Mouse (Mus musculus): ENCODE measurements around the gene 1700016C15Rik.

1700016C15Rik gene

GRCm38 (mm10) chr1:177717057-177717835 lies 12.4 kb upstream of the 1700016C15Rik start:
- DNase-seq: no peak

- no peak for DNase-seq
Observed at GRCm38 (mm10) chr1:177718340-177719028, 11.1 kb upstream of the 1700016C15Rik start.

GRCm38 (mm10) chr1:177719029-177719427 lies 10.6 kb upstream of the 1700016C15Rik start:
- no peak for DNase-seq

GRCm38 (mm10) chr1:177723786-177724185 lies 5.8 kb upstream of the 1700016C15Rik start:
- no peak for DNase-seq

GRCm38 (mm10) chr1:177726870-177727269 lies 2.7 kb upstream of the 1700016C15Rik start:
- DNase-seq: no peak

GRCm38 (mm10) chr1:177727883-177728525 lies 1.6 kb upstream of the 1700016C15Rik start:
- no peak for DNase-seq

- no peak for DNase-seq
Observed at GRCm38 (mm10) chr1:177731973-177732372, 2.4 kb downstream of the 1700016C15Rik start.

- no peak for DNase-seq
Observed at GRCm38 (mm10) chr1:177737505-177738105, 8.0 kb downstream of the 1700016C15Rik start.

GRCm38 (mm10) chr1:177740707-177741106 lies 11.1 kb downstream of the 1700016C15Rik start:
- DNase-seq: no peak

- no peak for DNase-seq
Observed at GRCm38 (mm10) chr1:177742119-177742518, 12.5 kb downstream of the 1700016C15Rik start.

- no peak for DNase-seq
Observed at GRCm38 (mm10) chr1:177744521-177745325, 15.1 kb downstream of the 1700016C15Rik start.

- no peak for DNase-seq
Observed at GRCm38 (mm10) chr1:177747869-177748540, 18.4 kb downstream of the 1700016C15Rik start.

GRCm38 (mm10) chr1:177753496-177753895 lies 23.9 kb downstream of the 1700016C15Rik start:
- no peak for DNase-seq

GRCm38 (mm10) chr1:177757249-177757648 lies 27.6 kb downstream of the 1700016C15Rik start:
- no peak for DNase-seq

- no peak for DNase-seq
Observed at GRCm38 (mm10) chr1:177768931-177769330, 39.3 kb downstream of the 1700016C15Rik start.

GRCm38 (mm10) chr1:177777397-177777796 lies 47.8 kb downstream of the 1700016C15Rik start:
- no peak for DNase-seq

- DNase-seq: no peak
Observed at GRCm38 (mm10) chr1:177792835-177793234, 63.2 kb downstream of the 1700016C15Rik start.

GRCm38 (mm10) chr1:177794866-177795265 lies 65.3 kb downstream of the 1700016C15Rik start:
- no peak for DNase-seq

GRCm38 (mm10) chr1:177795421-177796192 lies 66.0 kb downstream of the 1700016C15Rik start:
- peak; percentile 73 for DNase-seq

GRCm38 (mm10) chr1:177796193-177796939 lies 66.8 kb downstream of the 1700016C15Rik start, which contains the start of gene Adss:
Gene Adss (minus strand): TSS chr1:177796511.
- peak; percentile 99 for DNase-seq

Measured in kidney, postnatal 10 days (tissue).